Mouse (Mus musculus) CD4-positive, CD25-positive, alpha-beta regulatory T cell, adult 2 months (primary cell): ENCODE results near the gene Fez2.

Source experiments
- DNase-seq: peaks from one replicate; pipeline ENCODE4 v3.0.0-alpha.2; 2012; ENCODE audit warnings: low read depth, low spot score

The Fez2 gene

GRCm38 (mm10) chr17:78322369-78323335 lies 95.3 kb downstream of the Fez2 start:
- DNase-seq = no peak

GRCm38 (mm10) chr17:78321216-78321835 lies 96.6 kb downstream of the Fez2 start:
- DNase-seq = no peak
